Mouse (Mus musculus) forebrain, embryonic 15.5 days (tissue): ENCODE data around the gene Gm4498. TPM values are rescaled to one million over a fixed set of nuclear protein-coding genes. Genes with fewer than 3 reads are reported as not detected.
"Not testable (repeated sequence)": the region's sequence is repeated elsewhere in the genome, so short reads cannot be mapped to it uniquely, and the experiment has no call there.

ENCODE experiments used
- ATAC-seq: fragments of 200-750 bp; cut with Nextera tagmentation; replicated peaks from 2 replicates; pipeline ENCODE4 v1.8.0; 2017; ENCODE audit warnings: mild to moderate bottlenecking, moderate TSS enrichment, moderate library complexity
- H3K27ac ChIP-seq: fragments of 300-500 bp; sonication (generic); replicated peaks from 2 replicates; pipeline ENCODE4 v1.5.1; 2015; ENCODE audit warnings: mild to moderate bottlenecking, inconsistent platforms
- H3K27me3 ChIP-seq: fragments of 300-500 bp; sonication (generic); 2 replicates; pipeline ENCODE4 v1.6.1; 2015; ENCODE audit warnings: inconsistent platforms
- H3K36me3 ChIP-seq: fragments of 300-500 bp; sonication (generic); 2 replicates; pipeline ENCODE4 v1.6.1; 2015; ENCODE audit warnings: mild to moderate bottlenecking, inconsistent platforms
- H3K4me1 ChIP-seq: fragments of 300-500 bp; sonication (generic); 2 replicates; pipeline ENCODE4 v1.6.1; 2015; ENCODE audit warnings: inconsistent platforms
- H3K4me2 ChIP-seq: fragments of 300-500 bp; sonication (generic); replicated peaks from 2 replicates; pipeline ENCODE4 v1.6.1; 2015; ENCODE audit warnings: mild to moderate bottlenecking, inconsistent platforms
- H3K4me3 ChIP-seq: fragments of 300-500 bp; sonication (generic); 2 replicates; pipeline ENCODE4 v1.5.1; 2015; ENCODE audit warnings: mild to moderate bottlenecking, inconsistent platforms
- H3K9ac ChIP-seq: fragments of 300-500 bp; sonication (generic); replicated peaks from 2 replicates; pipeline ENCODE4 v1.6.1; 2015; ENCODE audit warnings: mild to moderate bottlenecking, inconsistent platforms
- H3K9me3 ChIP-seq: fragments of 300-500 bp; sonication (generic); 2 replicates; pipeline ENCODE4 v1.6.1; 2016; ENCODE audit warnings: inconsistent platforms
- WGBS: fragments of 180-500 bp; shearing (Covaris S2); methylation state at CpG from one replicate; pipeline ENCODE4 v1.1.7; 2015; ENCODE audit warnings: mixed read lengths; 5-methylcytosine and 5-hydroxymethylcytosine counted together
- polyA plus RNA-seq: library from polyadenylated mRNA; unstranded; fragments of >200 nt; fragmentation: Nextera tagmentation; extraction: Ambion mirVana; gene quantifications from 2 replicates; pipeline ENCODE4 v1.2.1, GENCODE M21; 2015

Gene Gm4498
- polyA plus RNA-seq = not detected in 2 replicates

DNA sequence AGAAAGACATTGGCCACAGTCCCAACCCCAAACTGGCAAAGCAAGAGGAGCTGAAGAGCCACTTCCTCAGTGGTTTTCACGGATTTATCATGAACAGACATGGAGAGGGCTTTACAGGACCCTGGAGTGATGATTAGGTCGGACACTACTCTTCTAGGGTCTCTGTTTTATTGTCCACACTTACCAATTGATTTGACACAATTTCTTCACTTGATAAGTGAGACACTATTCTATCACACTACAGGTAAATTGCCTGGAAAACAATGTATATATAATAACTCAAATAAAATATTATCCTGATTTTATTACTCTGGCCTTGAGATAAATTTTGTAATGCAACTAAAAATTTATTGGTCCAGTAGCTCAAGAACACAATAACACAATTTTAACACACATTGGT lies at the start of gene Gm4498:
Gene Gm4498, minus strand, starts transcription at position 101 of the 400 bp plus-strand sequence.
- not testable (repeated sequence) for H3K27me3 ChIP-seq, H3K4me3 ChIP-seq, H3K4me1 ChIP-seq, ATAC-seq, H3K9ac ChIP-seq, H3K36me3 ChIP-seq, H3K4me2 ChIP-seq, H3K27ac ChIP-seq, H3K9me3 ChIP-seq
- WGBS = no CpG with 5 or more reads among the region's 2 CpGs

DNA sequence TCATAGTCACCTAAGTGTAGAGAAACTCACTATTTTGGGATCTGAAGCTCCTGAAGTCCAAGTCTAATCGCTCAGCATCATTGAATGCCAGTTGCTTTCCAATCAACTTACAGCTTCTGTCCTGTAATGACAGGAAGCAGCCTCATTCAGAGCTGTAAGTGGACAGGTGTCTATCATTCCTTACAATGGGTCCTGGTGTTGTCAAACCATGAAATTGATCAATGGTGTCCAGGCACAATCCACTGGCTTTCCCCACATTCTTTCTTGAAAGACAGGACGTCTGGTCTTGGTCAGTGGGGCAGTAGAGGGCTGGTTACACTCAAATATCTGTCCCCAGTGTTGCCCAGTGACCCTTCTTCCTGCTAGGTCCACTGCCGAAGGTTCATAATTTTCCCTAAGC lies 29.1 kb upstream of the Gm4498 start, which contains the start of gene Gm5890:
Gene Gm5890, minus strand, starts transcription at position 101 of the 400 bp plus-strand sequence.
- not testable (repeated sequence) for H3K4me1 ChIP-seq, H3K27ac ChIP-seq, H3K9me3 ChIP-seq, H3K9ac ChIP-seq, H3K36me3 ChIP-seq, H3K27me3 ChIP-seq, H3K4me3 ChIP-seq, ATAC-seq, H3K4me2 ChIP-seq
- WGBS = no CpG with 5 or more reads among the region's 3 CpGs

DNA sequence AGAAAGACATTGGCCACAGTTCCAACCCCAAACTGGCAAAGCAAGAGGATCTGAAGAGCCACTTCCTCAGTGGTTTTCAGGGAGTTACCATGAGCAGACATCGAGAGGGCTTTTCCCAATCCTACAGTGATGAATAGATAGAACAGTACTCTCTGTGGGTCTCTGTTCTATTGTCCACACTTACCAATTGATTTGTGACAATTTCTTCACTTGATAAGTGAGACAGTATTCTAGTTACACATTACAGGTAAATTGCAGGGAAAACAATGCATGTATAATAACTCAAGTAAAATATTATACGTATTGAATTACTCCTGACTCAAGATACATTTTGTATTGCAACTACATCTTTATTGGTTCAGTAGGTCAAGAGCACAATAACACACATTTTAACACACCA lies 28.1 kb downstream of the Gm4498 start, which contains the start of gene Gm6164:
Gene Gm6164, minus strand, starts transcription at position 101 of the 400 bp plus-strand sequence.
- H3K36me3 ChIP-seq, H3K9me3 ChIP-seq, ATAC-seq, H3K4me2 ChIP-seq, H3K4me1 ChIP-seq, H3K27ac ChIP-seq, H3K27me3 ChIP-seq, H3K9ac ChIP-seq, H3K4me3 ChIP-seq: not testable (repeated sequence)
- no CpG with 5 or more reads among the region's 2 CpGs for WGBS

DNA sequence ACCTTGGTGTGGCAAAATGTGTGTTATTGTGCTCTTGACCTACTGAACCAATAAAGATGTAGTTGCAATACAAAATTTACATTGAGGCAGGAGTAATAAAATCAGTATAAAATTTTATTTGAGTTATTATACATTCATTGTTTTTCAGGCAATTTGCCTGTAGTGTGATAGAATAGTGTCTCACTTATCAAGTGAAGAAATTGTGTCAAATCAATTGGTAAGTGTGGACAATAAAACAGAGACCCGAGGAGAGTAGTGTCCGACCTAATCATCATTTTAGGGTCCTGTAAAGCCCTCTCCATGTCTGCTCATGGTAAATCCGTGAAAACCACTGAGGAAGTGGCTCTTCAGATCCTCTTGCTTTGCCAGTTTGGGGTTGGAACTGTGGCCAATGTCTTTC lies 40.2 kb downstream of the Gm4498 start, which contains the start of gene Vmn1r95:
Gene Vmn1r95, plus strand, starts transcription at position 301 of the 400 bp plus-strand sequence.
- H3K4me3 ChIP-seq, H3K27me3 ChIP-seq, H3K4me2 ChIP-seq, H3K9me3 ChIP-seq, H3K9ac ChIP-seq, H3K4me1 ChIP-seq, H3K27ac ChIP-seq, H3K36me3 ChIP-seq, ATAC-seq: not testable (repeated sequence)
- WGBS = no CpG with 5 or more reads among the region's 3 CpGs

Other genes with a start within 250 kb of the Gm4498 start
- not detected in 2 replicates for gene Nlrp9b, start 242.4 kb downstream of the Gm4498 start, polyA plus RNA-seq
- gene Vmn1r91, start 134.1 kb downstream of the Gm4498 start, polyA plus RNA-seq = not detected in 2 replicates
- not detected in 2 replicates for gene Gm16442, start 111.2 kb downstream of the Gm4498 start, polyA plus RNA-seq
- not detected in 2 replicates for gene Vmn1r93, start 94.7 kb downstream of the Gm4498 start, polyA plus RNA-seq
- gene Vmn1r94, start 65.5 kb downstream of the Gm4498 start, polyA plus RNA-seq = not detected in 2 replicates
- gene Vmn1r95, start 40.1 kb downstream of the Gm4498 start, polyA plus RNA-seq = not detected in 2 replicates
- not detected in 2 replicates for gene Gm6164, start 28.2 kb downstream of the Gm4498 start, polyA plus RNA-seq
- not detected in 2 replicates for gene Gm5890, start 29.0 kb upstream of the Gm4498 start, polyA plus RNA-seq
- gene Gm4133, start 100.2 kb upstream of the Gm4498 start, polyA plus RNA-seq = not detected in 2 replicates
- gene Gm5728, start 141.6 kb upstream of the Gm4498 start, polyA plus RNA-seq = not detected in 2 replicates
- gene Vmn1r100, start 184.1 kb upstream of the Gm4498 start, polyA plus RNA-seq = not detected in 2 replicates
- gene Vmn1r101, start 208.8 kb upstream of the Gm4498 start, polyA plus RNA-seq = not detected in 2 replicates
- gene Gm10670, start 241.1 kb upstream of the Gm4498 start, polyA plus RNA-seq = not detected in 2 replicates